Mouse (Mus musculus) stomach, postnatal 0 days (tissue): ENCODE data around the gene Cnga1. TPM values are rescaled to one million over a fixed set of nuclear protein-coding genes. Genes with fewer than 3 reads are reported as not detected.

ENCODE experiments used
- ATAC-seq: fragments of 200-750 bp; cut with Nextera tagmentation; 2 replicates; pipeline ENCODE4 v1.8.0; 2017; ENCODE audit not compliant: low FRiP score, low TSS enrichment
- DNase-seq: peaks from one replicate; pipeline ENCODE4 v3.0.0-alpha.2; 2016; ENCODE audit warnings: low spot score
- H3K27ac ChIP-seq: fragments of 300-500 bp; sonication (generic); replicated peaks from 2 replicates; pipeline ENCODE4 v1.5.1; 2014; ENCODE audit warnings: mild to moderate bottlenecking, control low read depth
- H3K27me3 ChIP-seq: fragments of 300-500 bp; sonication (generic); 2 replicates; pipeline ENCODE4 v1.6.1; 2014; ENCODE audit warnings: low read length; ENCODE audit not compliant: control insufficient read depth, insufficient read depth
- H3K36me3 ChIP-seq: fragments of 300-500 bp; sonication (generic); 2 replicates; pipeline ENCODE4 v1.6.1; 2014; ENCODE audit warnings: low read length, mixed read lengths; ENCODE audit not compliant: control insufficient read depth, insufficient read depth
- H3K4me1 ChIP-seq: fragments of 300-500 bp; sonication (generic); replicated peaks from 2 replicates; pipeline ENCODE4 v1.6.1; 2014; ENCODE audit warnings: antibody characterized with exemption; ENCODE audit not compliant: control insufficient read depth, insufficient read depth
- H3K4me2 ChIP-seq: fragments of 300-500 bp; sonication (generic); replicated peaks from 2 replicates; pipeline ENCODE4 v1.6.1; 2014; ENCODE audit warnings: low read depth, mild to moderate bottlenecking, control low read depth, moderate library complexity
- H3K4me3 ChIP-seq: fragments of 300-500 bp; sonication (generic); 2 replicates; pipeline ENCODE4 v1.5.1; 2014; ENCODE audit warnings: low read depth, low read length, control low read depth
- H3K9ac ChIP-seq: fragments of 300-500 bp; sonication (generic); 2 replicates; pipeline ENCODE4 v1.6.1; 2014; ENCODE audit warnings: mild to moderate bottlenecking, low read length, control low read depth, mixed read lengths
- H3K9me3 ChIP-seq: fragments of 300-500 bp; sonication (generic); 2 replicates; pipeline ENCODE4 v1.6.1; 2016; ENCODE audit warnings: low read length; ENCODE audit not compliant: control insufficient read depth
- CTCF ChIP-seq: IDR thresholded peaks from 2 replicates; pipeline ENCODE4 v1.5.1; 2016; ENCODE audit warnings: antibody characterized with exemption, low read depth, mild to moderate bottlenecking, moderate library complexity
- EP300 ChIP-seq: optimal IDR thresholded peaks from 2 replicates; pipeline ENCODE3; 2016; ENCODE audit warnings: antibody characterized with exemption
- WGBS: fragments of 180-500 bp; shearing (Covaris S2); extraction: QIAGEN DNeasy Blood & Tissue Kit; methylation state at CpG from one replicate; pipeline ENCODE4 v1.1.7; 2014; 5-methylcytosine and 5-hydroxymethylcytosine counted together
- polyA plus RNA-seq: library from polyadenylated mRNA; unstranded; fragments of >200 nt; fragmentation: Nextera tagmentation; extraction: Ambion mirVana; gene quantifications from 2 replicates; pipeline ENCODE4 v1.2.1, GENCODE M21; 2015

The Cnga1 gene
- polyA plus RNA-seq, result 0.06 TPM in 1 of 2 replicates, not detected in the other

- no peak within 1 kb of the TSS for H3K27ac ChIP-seq
- no peaks in the 10 kb centered on the region for H3K9me3 ChIP-seq
- 70% methylated on average over 1 of the region's 1 CpGs for WGBS
- H3K36me3 ChIP-seq, result no peaks in the 10 kb centered on the region
- DNase-seq, result no peak
- H3K4me3 ChIP-seq, result no peak within 1 kb of the TSS
- H3K27me3 ChIP-seq, result no peaks in the 10 kb centered on the region
- no peak for ATAC-seq
- H3K4me1 ChIP-seq, result no peaks in the 10 kb centered on the region
- H3K4me2 ChIP-seq, result no peak within 1 kb of the TSS
- H3K9ac ChIP-seq, result no peak within 1 kb of the TSS
- no peak for TF ChIP-seq EP300
- no peak for TF ChIP-seq CTCF
These were observed at the start of gene Cnga1 for GRCm38 (mm10) chr5:72644175-72644574. Gene Cnga1 (minus strand): TSS chr5:72644275.

- no peak for DNase-seq
- Histone ChIP-seq H3K36me3 (no peaks in the 10 kb centered on the region), H3K4me1 (no peaks in the 10 kb centered on the region), H3K27me3 (no peaks in the 10 kb centered on the region), H3K4me3 (no peak overlapping the region), H3K9ac (no peak overlapping the region), H3K4me2 (no peak overlapping the region), H3K9me3 (no peaks in the 10 kb centered on the region), H3K27ac (no peak overlapping the region)
- 91% methylated on average over 5 of the region's 5 CpGs for WGBS
- no peak for ATAC-seq
- no peak for TF ChIP-seq EP300
- TF ChIP-seq CTCF, result no peak
These were observed 46.4 kb upstream of the Cnga1 start for GRCm38 (mm10) chr5:72690516-72690915.

GRCm38 (mm10) chr5:72689556-72689955, 45.5 kb upstream of the Cnga1 start:
- Histone ChIP-seq H3K9ac (no peak overlapping the region), H3K27ac (no peak overlapping the region), H3K4me3 (no peak overlapping the region), H3K36me3 (no peaks in the 10 kb centered on the region), H3K4me2 (no peak overlapping the region), H3K9me3 (no peaks in the 10 kb centered on the region), H3K4me1 (no peaks in the 10 kb centered on the region; the same call in 1 of the 2 replicates), H3K27me3 (no peaks in the 10 kb centered on the region)
- WGBS, result 92% methylated on average over 7 of the region's 7 CpGs
- TF ChIP-seq EP300 (no peak), CTCF (no peak)
- DNase-seq (no peak), ATAC-seq (no peak)

DNA sequence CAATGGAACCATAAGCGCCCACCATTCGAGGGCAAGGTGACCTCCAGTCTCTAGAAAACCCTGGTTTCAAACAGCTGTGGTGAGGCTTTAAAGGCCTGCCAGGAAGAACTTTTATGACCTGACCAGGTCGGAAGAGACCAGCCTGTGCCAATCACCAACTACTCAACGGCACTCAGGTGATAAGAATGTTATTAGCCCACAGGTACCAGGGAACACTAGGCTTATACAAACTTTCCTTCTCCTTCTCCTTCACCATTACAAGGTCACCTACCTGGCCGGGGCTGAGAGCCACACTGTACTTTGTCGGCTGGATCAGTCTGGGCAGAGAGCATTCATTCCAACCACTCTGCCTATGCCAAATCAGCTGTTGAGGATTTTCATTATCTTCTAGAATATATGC, 37.4 kb upstream of the Cnga1 start:
- Histone ChIP-seq H3K27ac (peak overlapping the region; percentile 61; the same call in 1 of the 2 replicates), H3K9ac (no peak overlapping the region), H3K27me3 (no peaks in the 10 kb centered on the region), H3K4me3 (no peak overlapping the region), H3K4me2 (no peak overlapping the region), H3K4me1 (no peaks in the 10 kb centered on the region; the same call in 1 of the 2 replicates), H3K9me3 (no peaks in the 10 kb centered on the region), H3K36me3 (no peaks in the 10 kb centered on the region)
- 70% methylated on average over 6 of the region's 6 CpGs for WGBS
- ATAC-seq, result peak; percentile 83
- TF ChIP-seq CTCF (no peak), EP300 (no peak)
- DNase-seq, result no peak

DNA sequence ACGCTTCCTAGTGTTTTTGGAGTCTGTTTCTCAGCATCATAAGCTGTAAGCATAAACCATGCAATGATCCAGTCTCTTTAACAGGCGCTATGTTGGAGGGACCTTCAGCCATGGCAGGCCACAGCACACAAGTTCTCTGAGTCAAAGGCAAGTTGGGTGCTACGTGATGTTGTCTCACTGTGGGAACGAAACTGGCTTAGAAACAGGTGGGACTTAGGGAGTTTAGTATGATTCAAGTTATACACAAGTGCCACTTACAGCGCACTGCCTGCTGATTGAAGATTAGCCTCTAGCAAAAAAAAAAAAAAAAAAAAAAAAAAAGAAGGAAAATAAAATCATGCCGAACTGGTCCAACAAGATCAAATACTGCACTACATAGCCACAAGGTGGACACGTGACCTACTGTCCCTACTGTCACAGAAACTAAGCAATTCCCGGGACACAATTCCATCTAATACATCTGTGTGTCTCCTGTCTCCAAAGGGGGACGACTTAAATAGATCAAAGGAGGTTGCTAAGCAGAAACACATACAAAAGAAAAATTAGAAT, 31.0 kb upstream of the Cnga1 start:
- H3K27ac ChIP-seq, result peak overlapping the region; percentile 46; the same call in 1 of the 2 replicates
- H3K4me3 ChIP-seq, result no peak overlapping the region
- no peaks in the 10 kb centered on the region for H3K27me3 ChIP-seq
- H3K4me2 ChIP-seq, result no peak overlapping the region
- H3K4me1 ChIP-seq, result no peaks in the 10 kb centered on the region
- TF ChIP-seq EP300, result no peak
- no peak for TF ChIP-seq CTCF
- DNase-seq, result peak; percentile 44
- H3K9ac ChIP-seq, result no peak overlapping the region
- no peaks in the 10 kb centered on the region for H3K36me3 ChIP-seq
- WGBS, result 56% methylated on average over 9 of the region's 9 CpGs
- ATAC-seq, result peak; percentile 86
- H3K9me3 ChIP-seq, result no peaks in the 10 kb centered on the region

DNA sequence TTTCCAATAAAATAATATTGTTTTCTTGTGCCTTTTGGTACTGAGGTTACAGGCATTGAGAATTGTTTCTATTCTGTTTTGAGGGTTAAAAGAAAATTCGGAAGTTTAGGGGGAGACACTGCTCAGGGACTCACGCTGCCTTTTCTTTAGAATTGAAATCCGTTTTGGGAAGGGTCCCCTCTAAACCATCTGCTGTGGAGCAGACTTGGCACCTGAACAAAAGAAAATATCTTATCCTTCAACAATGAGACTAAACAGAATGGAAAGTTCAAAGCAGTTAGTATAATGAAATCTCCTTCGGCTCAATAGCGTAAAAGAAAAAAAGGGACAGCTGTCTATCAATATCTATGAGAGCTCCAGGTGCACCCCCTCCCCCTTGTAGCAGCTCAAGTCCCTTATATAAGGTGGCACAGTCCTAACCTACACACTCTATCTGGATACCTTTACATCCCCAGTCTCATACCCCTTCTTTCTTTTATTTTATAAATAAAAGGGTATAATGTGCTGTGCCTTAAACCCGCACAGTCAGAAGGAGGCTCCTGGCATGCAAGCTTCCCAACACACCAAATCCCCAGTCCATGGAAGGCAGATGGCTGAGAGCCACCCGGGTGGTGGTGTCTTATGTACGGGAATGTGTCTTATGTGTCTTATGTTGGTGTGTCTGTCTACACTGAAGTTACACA, 27.1 kb upstream of the Cnga1 start:
- Histone ChIP-seq H3K9me3 (no peaks in the 10 kb centered on the region), H3K4me3 (no peak overlapping the region), H3K36me3 (no peaks in the 10 kb centered on the region), H3K9ac (no peak overlapping the region), H3K27ac (no peak overlapping the region), H3K27me3 (no peaks in the 10 kb centered on the region), H3K4me2 (no peak overlapping the region), H3K4me1 (no peaks in the 10 kb centered on the region)
- ATAC-seq (no peak), DNase-seq (no peak)
- 56% methylated on average over 8 of the region's 8 CpGs for WGBS
- TF ChIP-seq CTCF (no peak), EP300 (no peak)
